Mouse (Mus musculus): ENCODE results near the gene Slc25a12. TPM values are rescaled to one million over a fixed set of nuclear protein-coding genes. Genes with fewer than 3 reads are reported as not detected.
"Not testable (repeated sequence)": the region's sequence is repeated elsewhere in the genome, so short reads cannot be mapped to it uniquely, and the experiment has no call there.

Slc25a12 gene
- polyA plus RNA-seq, 1 experiment from 2014 or later, result 32.5 TPM

DNA sequence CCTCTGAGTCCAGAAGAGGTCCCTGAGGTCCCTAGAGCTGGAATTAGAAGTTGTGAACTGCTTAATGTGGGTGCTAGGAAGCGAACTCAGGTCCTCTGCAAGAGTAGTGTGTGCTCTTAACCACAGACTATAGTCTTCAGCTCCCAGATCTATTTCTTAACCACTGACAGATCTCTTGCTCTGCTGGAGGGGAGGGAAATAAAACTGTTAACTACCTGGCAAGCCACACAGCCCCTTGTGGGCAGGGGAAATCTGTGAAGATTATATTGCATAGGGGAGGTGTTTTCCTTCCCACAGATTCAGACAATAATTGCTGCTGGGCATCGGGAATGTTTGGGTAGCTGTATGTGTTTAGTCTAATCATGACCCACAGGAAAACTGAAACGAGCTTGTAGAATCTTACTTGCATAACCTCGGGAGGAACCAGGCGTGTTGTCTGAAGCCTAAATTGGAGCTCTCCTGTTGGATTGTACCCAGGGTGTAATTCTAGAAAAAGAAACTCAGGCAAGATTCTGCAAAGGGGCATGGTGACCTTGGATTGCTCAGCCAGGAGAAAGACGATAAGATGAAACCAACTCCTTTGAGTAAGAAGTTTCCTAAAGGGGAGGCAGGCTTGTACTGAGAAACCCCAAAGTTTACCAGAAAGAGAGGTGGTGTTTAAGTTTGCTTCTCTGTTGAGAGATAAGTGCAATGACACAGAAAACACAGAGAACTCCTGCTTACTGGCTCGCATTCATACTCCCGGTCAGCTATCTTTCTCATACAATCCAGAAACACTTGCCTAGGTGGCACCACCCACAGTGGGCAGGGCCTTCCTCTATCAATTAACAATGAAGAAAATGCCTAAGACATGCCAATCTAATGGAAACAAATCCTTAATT is 7.0 kb upstream of the Slc25a12 start:
- H3K4me2 ChIP-seq (ENCODE audit: low read depth, low read length), result no peak overlapping the region
- no peak overlapping the region for H3K9ac ChIP-seq (ENCODE audit: low read length)
- H3K4me1 ChIP-seq (replicated peaks; ENCODE audit: control insufficient read depth, insufficient read depth, low read length), result no peaks in the 10 kb centered on the region
- WGBS, result 57% methylated on average over 8 of the region's 8 CpGs
- no peak overlapping the region for H3K27ac ChIP-seq (ENCODE audit: low read length)
- H3K9me3 ChIP-seq (ENCODE audit: control insufficient read depth, low read length), result no peaks in the 10 kb centered on the region
- no peak overlapping the region for H3K4me3 ChIP-seq (ENCODE audit: low read length)
- ATAC-seq (ENCODE audit: low read depth), result no peak
- no peaks in the 10 kb centered on the region for H3K27me3 ChIP-seq (ENCODE audit: control insufficient read depth, insufficient read depth, low read depth, low read length)
- no peaks in the 10 kb centered on the region for H3K36me3 ChIP-seq (ENCODE audit: control insufficient read depth, insufficient read depth, low read length)

DNA sequence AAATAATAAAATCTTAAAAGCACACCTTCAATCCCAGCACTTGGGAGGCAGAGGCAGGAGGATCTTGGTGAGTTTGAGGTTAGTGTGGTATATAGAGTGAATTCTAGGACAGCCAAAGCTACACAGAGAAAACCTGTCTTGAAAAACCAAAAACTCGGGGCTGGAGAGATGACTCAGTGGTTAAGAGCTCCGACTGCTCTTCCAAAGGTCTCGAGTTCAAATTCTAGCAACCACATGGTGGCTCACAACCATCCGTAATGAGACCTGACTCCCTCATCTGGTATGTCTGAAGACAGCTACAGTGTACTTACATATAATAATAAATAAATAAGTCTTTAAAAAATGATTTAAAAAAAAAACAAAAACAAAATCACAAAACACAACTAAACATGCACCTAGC is 4.7 kb upstream of the Slc25a12 start:
- ATAC-seq (ENCODE audit: low read depth), result not testable (repeated sequence)

DNA sequence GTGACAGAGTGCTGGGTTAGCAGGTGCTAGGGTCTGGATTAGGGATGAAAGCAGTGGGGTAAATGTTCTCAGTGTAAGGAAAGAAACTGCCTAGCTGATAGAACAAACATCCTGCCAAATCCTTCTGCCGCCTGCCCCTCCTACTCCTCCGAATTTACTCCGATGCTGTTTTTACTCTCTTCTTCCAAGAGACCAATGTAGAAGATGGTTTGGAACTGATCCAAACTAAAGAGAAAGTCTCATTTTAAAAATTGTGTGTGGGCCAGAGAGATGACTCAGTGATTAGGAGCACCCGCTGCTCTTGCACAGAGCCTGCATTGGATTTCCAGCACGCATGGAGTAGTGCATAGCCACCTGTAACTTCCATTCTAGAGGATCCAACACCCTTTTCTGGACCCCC is 4.2 kb upstream of the Slc25a12 start:
- Histone ChIP-seq H3K27ac (ENCODE audit: low read length) (no peak overlapping the region), H3K4me2 (ENCODE audit: low read depth, low read length) (no peak overlapping the region), H3K4me3 (ENCODE audit: low read length) (no peak overlapping the region), H3K27me3 (ENCODE audit: control insufficient read depth, insufficient read depth, low read depth, low read length) (no peaks in the 10 kb centered on the region), H3K36me3 (ENCODE audit: control insufficient read depth, insufficient read depth, low read length) (no peaks in the 10 kb centered on the region), H3K9ac (ENCODE audit: low read length) (no peak overlapping the region), H3K9me3 (ENCODE audit: control insufficient read depth, low read length) (no peaks in the 10 kb centered on the region), H3K4me1 (replicated peaks; ENCODE audit: control insufficient read depth, insufficient read depth, low read length) (peaks cover 4% of the 10 kb centered on the region)
- ATAC-seq (ENCODE audit: low read depth), result no peak
- WGBS, result 46% methylated on average over 5 of the region's 5 CpGs

More for the DNA sequence above, 4.7 kb upstream of the Slc25a12 start:
- not testable (repeated sequence) for H3K27ac ChIP-seq (ENCODE audit: low read length); H3K4me3 ChIP-seq (ENCODE audit: low read length); H3K27me3 ChIP-seq (ENCODE audit: control insufficient read depth, insufficient read depth, low read depth, low read length); H3K9ac ChIP-seq (ENCODE audit: low read length); H3K4me2 ChIP-seq (ENCODE audit: low read depth, low read length); H3K4me1 ChIP-seq (replicated peaks; ENCODE audit: control insufficient read depth, insufficient read depth, low read length); H3K9me3 ChIP-seq (ENCODE audit: control insufficient read depth, low read length); H3K36me3 ChIP-seq (ENCODE audit: control insufficient read depth, insufficient read depth, low read length)
- 85% methylated on average over 4 of the region's 4 CpGs for WGBS

DNA sequence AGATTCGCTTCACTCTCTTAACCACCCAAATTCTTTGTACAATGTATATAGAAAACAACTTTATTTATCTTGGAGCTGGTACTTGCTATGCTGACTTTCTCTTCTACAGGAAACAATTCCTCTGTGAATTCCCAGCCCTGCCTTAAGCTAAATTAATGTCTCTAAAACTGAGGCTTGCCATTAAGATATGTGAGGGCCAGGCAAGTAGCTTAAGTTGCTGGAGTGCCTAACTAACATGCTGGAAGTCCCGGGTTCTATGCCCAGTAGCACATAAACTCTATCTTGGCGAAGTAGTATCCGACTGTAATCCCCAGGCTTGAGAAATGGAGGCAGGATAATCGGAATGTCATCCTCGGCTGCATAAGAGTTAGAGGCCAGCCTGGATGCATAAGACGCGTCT is 537 bp upstream of the Slc25a12 start:
- WGBS, result 31% methylated on average over 8 of the region's 8 CpGs
- Histone ChIP-seq H3K27ac (ENCODE audit: low read length) (no peak overlapping the region), H3K27me3 (ENCODE audit: control insufficient read depth, insufficient read depth, low read depth, low read length) (no peaks in the 10 kb centered on the region), H3K4me3 (ENCODE audit: low read length) (peak overlapping the region; percentile 22; the same call in 1 of the 2 replicates), H3K36me3 (ENCODE audit: control insufficient read depth, insufficient read depth, low read length) (no peaks in the 10 kb centered on the region), H3K9me3 (ENCODE audit: control insufficient read depth, low read length) (no peaks in the 10 kb centered on the region), H3K4me1 (replicated peaks; ENCODE audit: control insufficient read depth, insufficient read depth, low read length) (peaks cover 8% of the 10 kb centered on the region), H3K9ac (ENCODE audit: low read length) (0 out of 2 replicates have a peak overlapping the region, but pooled peaks have one; percentile 24), H3K4me2 (ENCODE audit: low read depth, low read length) (peak overlapping the region; percentile 76)
- ATAC-seq (ENCODE audit: low read depth), result no peak

- Histone ChIP-seq H3K4me2 (ENCODE audit: low read depth, low read length) (peak overlapping the region; percentile 76), H3K4me3 (ENCODE audit: low read length) (peak overlapping the region; percentile 90), H3K27me3 (ENCODE audit: control insufficient read depth, insufficient read depth, low read depth, low read length) (no peaks in the 10 kb centered on the region), H3K4me1 (replicated peaks; ENCODE audit: control insufficient read depth, insufficient read depth, low read length) (peaks cover 8% of the 10 kb centered on the region), H3K27ac (ENCODE audit: low read length) (no peak overlapping the region), H3K9me3 (ENCODE audit: control insufficient read depth, low read length) (no peaks in the 10 kb centered on the region), H3K9ac (ENCODE audit: low read length) (peak overlapping the region; percentile 84), H3K36me3 (ENCODE audit: control insufficient read depth, insufficient read depth, low read length) (no peaks in the 10 kb centered on the region)
- no peak for ATAC-seq (ENCODE audit: low read depth)
- 5% methylated on average over 9 of the region's 9 CpGs for WGBS
These were observed 878 bp downstream of the Slc25a12 start for GRCm38 (mm10) chr2:71366618-71367124.

DNA sequence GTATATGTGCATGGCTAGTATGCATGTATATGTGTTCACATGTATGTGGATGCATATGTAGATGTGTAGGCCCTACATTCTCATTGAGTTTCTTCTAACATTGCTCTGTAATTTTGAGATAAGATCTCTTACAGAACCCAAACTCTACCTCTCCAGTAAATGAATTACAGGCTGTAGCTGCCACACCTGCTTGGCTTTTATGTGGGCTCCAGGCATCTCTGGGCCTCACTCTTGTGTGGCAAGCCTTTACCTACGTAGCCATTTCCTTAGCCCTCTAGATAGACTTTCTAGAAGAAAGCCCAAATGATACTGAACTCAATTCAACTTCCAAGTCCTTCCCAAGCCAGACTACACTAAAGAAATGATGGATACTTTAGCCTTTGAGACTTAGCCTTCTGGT is 7.4 kb downstream of the Slc25a12 start:
- WGBS, result 78% methylated on average over 1 of the region's 1 CpGs
- no peaks in the 10 kb centered on the region for H3K9me3 ChIP-seq (ENCODE audit: control insufficient read depth, low read length)
- H3K9ac ChIP-seq (ENCODE audit: low read length), result no peak overlapping the region
- ATAC-seq (ENCODE audit: low read depth), result no peak
- no peaks in the 10 kb centered on the region for H3K27me3 ChIP-seq (ENCODE audit: control insufficient read depth, insufficient read depth, low read depth, low read length)
- H3K4me1 ChIP-seq (replicated peaks; ENCODE audit: control insufficient read depth, insufficient read depth, low read length), result no peaks in the 10 kb centered on the region
- H3K4me3 ChIP-seq (ENCODE audit: low read length), result no peak overlapping the region
- no peaks in the 10 kb centered on the region; the same call in 1 of the 2 replicates for H3K36me3 ChIP-seq (ENCODE audit: control insufficient read depth, insufficient read depth, low read length)
- H3K27ac ChIP-seq (ENCODE audit: low read length), result no peak overlapping the region
- no peak overlapping the region for H3K4me2 ChIP-seq (ENCODE audit: low read depth, low read length)

- H3K4me3 ChIP-seq (ENCODE audit: low read length), result no peak overlapping the region
- no peak overlapping the region for H3K27ac ChIP-seq (ENCODE audit: low read length)
- WGBS, result 87% methylated on average over 5 of the region's 5 CpGs
- no peaks in the 10 kb centered on the region for H3K9me3 ChIP-seq (ENCODE audit: control insufficient read depth, low read length)
- no peaks in the 10 kb centered on the region for H3K4me1 ChIP-seq (replicated peaks; ENCODE audit: control insufficient read depth, insufficient read depth, low read length)
- H3K36me3 ChIP-seq (ENCODE audit: control insufficient read depth, insufficient read depth, low read length), result no peaks in the 10 kb centered on the region; the same call in 1 of the 2 replicates
- no peak overlapping the region for H3K9ac ChIP-seq (ENCODE audit: low read length)
- no peaks in the 10 kb centered on the region for H3K27me3 ChIP-seq (ENCODE audit: control insufficient read depth, insufficient read depth, low read depth, low read length)
- no peak overlapping the region for H3K4me2 ChIP-seq (ENCODE audit: low read depth, low read length)
- no peak for ATAC-seq (ENCODE audit: low read depth)
These were observed 9.2 kb downstream of the Slc25a12 start for GRCm38 (mm10) chr2:71358347-71358746.

GRCm38 (mm10) chr2:71354055-71354425 is 13.5 kb downstream of the Slc25a12 start:
- H3K27ac ChIP-seq (ENCODE audit: low read length), result no peak overlapping the region
- H3K9ac ChIP-seq (ENCODE audit: low read length), result no peak overlapping the region
- 55% methylated on average over 5 of the region's 5 CpGs for WGBS
- no peaks in the 10 kb centered on the region for H3K9me3 ChIP-seq (ENCODE audit: control insufficient read depth, low read length)
- no peaks in the 10 kb centered on the region for H3K36me3 ChIP-seq (ENCODE audit: control insufficient read depth, insufficient read depth, low read length)
- no peak for ATAC-seq (ENCODE audit: low read depth)
- no peaks in the 10 kb centered on the region for H3K27me3 ChIP-seq (ENCODE audit: control insufficient read depth, insufficient read depth, low read depth, low read length)
- H3K4me3 ChIP-seq (ENCODE audit: low read length), result no peak overlapping the region
- H3K4me1 ChIP-seq (replicated peaks; ENCODE audit: control insufficient read depth, insufficient read depth, low read length), result 0 out of 2 replicates have a peak, but pooled peaks cover 2% of the 10 kb centered on the region
- no peak overlapping the region for H3K4me2 ChIP-seq (ENCODE audit: low read depth, low read length)

DNA sequence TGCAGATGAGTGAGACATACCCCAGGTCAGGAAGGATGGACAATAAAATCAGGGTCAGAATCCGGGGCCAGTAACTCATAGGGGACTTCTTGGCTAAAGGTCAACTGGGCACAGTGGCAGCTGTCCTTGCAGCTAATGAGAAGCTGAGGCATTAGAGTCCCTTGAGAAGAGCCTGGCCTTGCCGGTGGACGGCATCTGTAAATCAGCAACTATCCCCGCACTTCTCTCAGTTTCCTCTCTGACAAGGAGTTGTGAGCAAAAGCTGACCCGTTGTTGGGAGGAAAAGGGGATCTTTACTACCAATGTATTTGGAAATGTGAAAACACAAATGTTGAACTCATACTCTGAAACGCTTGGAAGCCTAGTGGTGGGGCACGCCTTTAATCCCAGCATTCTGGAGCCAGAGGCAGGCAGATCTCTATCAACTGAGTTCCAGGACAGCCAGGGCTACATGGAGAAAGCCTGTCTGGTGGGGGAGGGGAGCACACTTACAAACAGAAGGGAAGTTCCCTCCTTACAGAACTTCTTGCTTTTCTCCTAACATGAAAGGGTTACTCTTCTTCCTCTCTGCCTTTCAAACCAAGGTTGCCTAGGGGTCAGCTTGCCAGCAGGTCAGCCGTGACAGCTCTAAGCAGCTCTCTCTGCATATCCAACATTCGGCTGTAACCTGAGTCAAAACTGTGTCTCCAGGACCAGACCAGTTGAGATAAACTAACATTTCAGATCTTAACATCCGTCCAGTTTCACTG is 14.1 kb downstream of the Slc25a12 start:
- H3K9me3 ChIP-seq (ENCODE audit: control insufficient read depth, low read length), result no peaks in the 10 kb centered on the region
- H3K4me2 ChIP-seq (ENCODE audit: low read depth, low read length), result no peak overlapping the region
- no peak overlapping the region for H3K27ac ChIP-seq (ENCODE audit: low read length)
- ATAC-seq (ENCODE audit: low read depth), result no peak
- H3K9ac ChIP-seq (ENCODE audit: low read length), result no peak overlapping the region
- no peaks in the 10 kb centered on the region for H3K36me3 ChIP-seq (ENCODE audit: control insufficient read depth, insufficient read depth, low read length)
- H3K4me3 ChIP-seq (ENCODE audit: low read length), result no peak overlapping the region
- no peaks in the 10 kb centered on the region for H3K27me3 ChIP-seq (ENCODE audit: control insufficient read depth, insufficient read depth, low read depth, low read length)
- H3K4me1 ChIP-seq (replicated peaks; ENCODE audit: control insufficient read depth, insufficient read depth, low read length), result 0 out of 2 replicates have a peak, but pooled peaks cover 2% of the 10 kb centered on the region
- WGBS, result 56% methylated on average over 10 of the region's 10 CpGs
